Mouse (Mus musculus): ENCODE measurements around the gene Mapk10. TPM values are rescaled to one million over a fixed set of nuclear protein-coding genes. Genes with fewer than 3 reads are reported as not detected.

Gene Mapk10
- total and polyA plus RNA-seq, 2 experiments from 2014 or later, result 3.9 to 7.0 TPM

GRCm38 (mm10) chr5:102904066-102904465 is 307.1 kb downstream of the Mapk10 start:
- no peaks in the 10 kb centered on the region for H3K9me3 ChIP-seq (replicated peaks; ENCODE audit: control insufficient read depth, low read length)
- TF ChIP-seq EP300 (IDR thresholded peaks at IDR 0.05; ENCODE audit: low read depth) (no peak), CTCF (IDR thresholded peaks at IDR 0.05; ENCODE audit: low read depth) (no peak)
- H3K9ac ChIP-seq (replicated peaks; ENCODE audit: low read depth, low read length), result no peak overlapping the region
- H3K4me1 ChIP-seq (ENCODE audit: control insufficient read depth, insufficient read depth), result no peaks in the 10 kb centered on the region
- 77% methylated on average over 12 of the region's 12 CpGs for WGBS
- H3K27ac ChIP-seq (ENCODE audit: low read depth), result no peak overlapping the region
- DNase-seq (ENCODE audit: low spot score) (no peak), ATAC-seq (ENCODE audit: insufficient read depth, low read depth) (no peak)
- H3K36me3 ChIP-seq (replicated peaks; ENCODE audit: control insufficient read depth, insufficient read depth, low read length), result no peaks in the 10 kb centered on the region
- H3K4me3 ChIP-seq (ENCODE audit: low read depth, low read length), result no peak overlapping the region
- H3K27me3 ChIP-seq (ENCODE audit: control insufficient read depth, insufficient read depth, low read length), result no peaks in the 10 kb centered on the region
- H3K4me2 ChIP-seq (ENCODE audit: low read depth, low read length), result no peak overlapping the region

- no peaks in the 10 kb centered on the region for H3K4me1 ChIP-seq (ENCODE audit: control insufficient read depth, insufficient read depth)
- WGBS, result 77% methylated on average over 9 of the region's 9 CpGs
- H3K4me2 ChIP-seq (ENCODE audit: low read depth, low read length), result no peak overlapping the region
- H3K36me3 ChIP-seq (replicated peaks; ENCODE audit: control insufficient read depth, insufficient read depth, low read length), result no peaks in the 10 kb centered on the region
- DNase-seq (ENCODE audit: low spot score) (no peak), ATAC-seq (ENCODE audit: insufficient read depth, low read depth) (no peak)
- no peak overlapping the region for H3K4me3 ChIP-seq (ENCODE audit: low read depth, low read length)
- H3K9me3 ChIP-seq (replicated peaks; ENCODE audit: control insufficient read depth, low read length), result no peaks in the 10 kb centered on the region
- no peak overlapping the region for H3K9ac ChIP-seq (replicated peaks; ENCODE audit: low read depth, low read length)
- H3K27me3 ChIP-seq (ENCODE audit: control insufficient read depth, insufficient read depth, low read length), result no peaks in the 10 kb centered on the region
- TF ChIP-seq CTCF (IDR thresholded peaks at IDR 0.05; ENCODE audit: low read depth), result no peak
- TF ChIP-seq EP300 (IDR thresholded peaks at IDR 0.05; ENCODE audit: low read depth), result no peak
- H3K27ac ChIP-seq (ENCODE audit: low read depth), result no peak overlapping the region
These were observed 307.6 kb downstream of the Mapk10 start for GRCm38 (mm10) chr5:102903487-102903886.

GRCm38 (mm10) chr5:102901176-102901575 is 310.0 kb downstream of the Mapk10 start:
- H3K27ac ChIP-seq (ENCODE audit: low read depth), result no peak overlapping the region
- H3K36me3 ChIP-seq (replicated peaks; ENCODE audit: control insufficient read depth, insufficient read depth, low read length), result 0 out of 2 replicates have a peak, but pooled peaks cover 5% of the 10 kb centered on the region
- 57% methylated on average over 5 of the region's 5 CpGs for WGBS
- H3K4me2 ChIP-seq (ENCODE audit: low read depth, low read length), result no peak overlapping the region
- DNase-seq (ENCODE audit: low spot score), result no peak
- no peak overlapping the region for H3K4me3 ChIP-seq (ENCODE audit: low read depth, low read length)
- TF ChIP-seq CTCF (IDR thresholded peaks at IDR 0.05; ENCODE audit: low read depth) (no peak), EP300 (IDR thresholded peaks at IDR 0.05; ENCODE audit: low read depth) (no peak)
- ATAC-seq (ENCODE audit: insufficient read depth, low read depth), result no peak
- no peaks in the 10 kb centered on the region for H3K9me3 ChIP-seq (replicated peaks; ENCODE audit: control insufficient read depth, low read length)
- H3K4me1 ChIP-seq (ENCODE audit: control insufficient read depth, insufficient read depth), result no peaks in the 10 kb centered on the region
- no peak overlapping the region for H3K9ac ChIP-seq (replicated peaks; ENCODE audit: low read depth, low read length)
- H3K27me3 ChIP-seq (ENCODE audit: control insufficient read depth, insufficient read depth, low read length), result no peaks in the 10 kb centered on the region

GRCm38 (mm10) chr5:102899680-102900215 is 311.4 kb downstream of the Mapk10 start:
- no peaks in the 10 kb centered on the region for H3K4me1 ChIP-seq (ENCODE audit: control insufficient read depth, insufficient read depth)
- TF ChIP-seq CTCF (IDR thresholded peaks at IDR 0.05; ENCODE audit: low read depth), result no peak
- no peak for TF ChIP-seq EP300 (IDR thresholded peaks at IDR 0.05; ENCODE audit: low read depth)
- WGBS, result 70% methylated on average over 6 of the region's 6 CpGs
- DNase-seq (ENCODE audit: low spot score), result no peak
- H3K4me3 ChIP-seq (ENCODE audit: low read depth, low read length), result no peak overlapping the region
- no peak overlapping the region for H3K9ac ChIP-seq (replicated peaks; ENCODE audit: low read depth, low read length)
- ATAC-seq (ENCODE audit: insufficient read depth, low read depth), result no peak
- H3K36me3 ChIP-seq (replicated peaks; ENCODE audit: control insufficient read depth, insufficient read depth, low read length), result 0 out of 2 replicates have a peak, but pooled peaks cover 5% of the 10 kb centered on the region
- H3K27me3 ChIP-seq (ENCODE audit: control insufficient read depth, insufficient read depth, low read length), result no peaks in the 10 kb centered on the region
- H3K27ac ChIP-seq (ENCODE audit: low read depth), result no peak overlapping the region
- no peak overlapping the region for H3K4me2 ChIP-seq (ENCODE audit: low read depth, low read length)
- no peaks in the 10 kb centered on the region for H3K9me3 ChIP-seq (replicated peaks; ENCODE audit: control insufficient read depth, low read length)

GRCm38 (mm10) chr5:102898301-102898700 is 312.8 kb downstream of the Mapk10 start:
- H3K9ac ChIP-seq (replicated peaks; ENCODE audit: low read depth, low read length), result no peak overlapping the region
- no peak overlapping the region for H3K4me2 ChIP-seq (ENCODE audit: low read depth, low read length)
- H3K36me3 ChIP-seq (replicated peaks; ENCODE audit: control insufficient read depth, insufficient read depth, low read length), result 0 out of 2 replicates have a peak, but pooled peaks cover 5% of the 10 kb centered on the region
- H3K27me3 ChIP-seq (ENCODE audit: control insufficient read depth, insufficient read depth, low read length), result no peaks in the 10 kb centered on the region
- DNase-seq (ENCODE audit: low spot score) (no peak), ATAC-seq (ENCODE audit: insufficient read depth, low read depth) (no peak)
- TF ChIP-seq CTCF (IDR thresholded peaks at IDR 0.05; ENCODE audit: low read depth), result no peak
- TF ChIP-seq EP300 (IDR thresholded peaks at IDR 0.05; ENCODE audit: low read depth), result no peak
- H3K4me1 ChIP-seq (ENCODE audit: control insufficient read depth, insufficient read depth), result no peaks in the 10 kb centered on the region
- H3K4me3 ChIP-seq (ENCODE audit: low read depth, low read length), result no peak overlapping the region
- H3K9me3 ChIP-seq (replicated peaks; ENCODE audit: control insufficient read depth, low read length), result no peaks in the 10 kb centered on the region
- WGBS, result 85% methylated on average over 4 of the region's 4 CpGs
- no peak overlapping the region for H3K27ac ChIP-seq (ENCODE audit: low read depth)

- TF ChIP-seq CTCF (IDR thresholded peaks at IDR 0.05; ENCODE audit: low read depth) (no peak), EP300 (IDR thresholded peaks at IDR 0.05; ENCODE audit: low read depth) (no peak)
- ATAC-seq (ENCODE audit: insufficient read depth, low read depth), result no peak
- Histone ChIP-seq H3K36me3 (replicated peaks; ENCODE audit: control insufficient read depth, insufficient read depth, low read length) (peaks cover 19% of the 10 kb centered on the region; the same call in 1 of the 2 replicates), H3K27ac (ENCODE audit: low read depth) (no peak overlapping the region), H3K4me2 (ENCODE audit: low read depth, low read length) (no peak overlapping the region), H3K9ac (replicated peaks; ENCODE audit: low read depth, low read length) (no peak overlapping the region), H3K27me3 (ENCODE audit: control insufficient read depth, insufficient read depth, low read length) (no peaks in the 10 kb centered on the region), H3K9me3 (replicated peaks; ENCODE audit: control insufficient read depth, low read length) (no peaks in the 10 kb centered on the region), H3K4me1 (ENCODE audit: control insufficient read depth, insufficient read depth) (no peaks in the 10 kb centered on the region), H3K4me3 (ENCODE audit: low read depth, low read length) (no peak overlapping the region)
- no peak for DNase-seq (ENCODE audit: low spot score)
- 82% methylated on average over 11 of the region's 11 CpGs for WGBS
These were observed 318.9 kb downstream of the Mapk10 start for GRCm38 (mm10) chr5:102892226-102892625.

Measured in heart, postnatal 0 days (tissue).